Mouse (Mus musculus) urinary bladder, postnatal 14 days (tissue): ENCODE measurements around the gene Masp1.
A peak's percentile ranks its signal among the peaks of the same experiment; 100 is the strongest.

ENCODE experiments used
- DNase-seq: peaks from one replicate; pipeline ENCODE4 v3.0.0; 2021; ENCODE audit warnings: low spot score

The Masp1 gene

DNA sequence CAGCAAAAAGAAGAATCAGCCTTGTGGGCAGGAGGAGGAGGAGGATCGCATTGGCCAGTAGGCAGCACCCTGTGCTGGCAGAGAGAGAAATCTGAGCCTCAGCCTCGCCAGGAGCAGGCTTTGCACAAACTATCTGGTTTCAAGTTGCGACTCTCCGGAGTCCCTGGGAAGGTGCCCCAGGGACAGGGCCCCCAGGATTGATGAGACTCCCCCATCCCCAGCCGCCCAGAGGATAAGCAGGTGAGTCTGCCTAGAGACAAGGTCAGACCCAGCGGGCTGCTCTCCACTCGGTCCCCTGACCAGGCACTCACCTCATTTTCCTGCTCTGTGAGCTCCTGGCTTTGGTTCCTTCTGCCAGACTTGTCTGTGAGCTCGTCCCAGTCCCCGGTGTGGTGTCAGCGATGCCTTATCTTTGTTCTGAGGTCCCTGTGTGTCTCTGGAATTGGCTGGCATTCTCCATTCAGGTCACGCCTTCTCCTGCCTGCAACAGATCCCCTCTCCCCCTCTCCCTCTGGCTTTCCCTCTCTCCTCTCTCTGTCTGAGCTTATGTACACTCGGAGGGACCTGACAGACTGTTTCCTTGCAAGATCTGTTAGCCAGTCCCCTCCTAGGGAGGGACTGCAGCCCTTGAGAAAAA lies at the start of gene Masp1, which contains the start of gene Rtp4:
TSS of gene Masp1 (minus strand) at position 581 of the 637 bp plus-strand sequence.
TSS of gene Rtp4 (plus strand) at position 57 of the 637 bp plus-strand sequence.
- no peak for DNase-seq

DNA sequence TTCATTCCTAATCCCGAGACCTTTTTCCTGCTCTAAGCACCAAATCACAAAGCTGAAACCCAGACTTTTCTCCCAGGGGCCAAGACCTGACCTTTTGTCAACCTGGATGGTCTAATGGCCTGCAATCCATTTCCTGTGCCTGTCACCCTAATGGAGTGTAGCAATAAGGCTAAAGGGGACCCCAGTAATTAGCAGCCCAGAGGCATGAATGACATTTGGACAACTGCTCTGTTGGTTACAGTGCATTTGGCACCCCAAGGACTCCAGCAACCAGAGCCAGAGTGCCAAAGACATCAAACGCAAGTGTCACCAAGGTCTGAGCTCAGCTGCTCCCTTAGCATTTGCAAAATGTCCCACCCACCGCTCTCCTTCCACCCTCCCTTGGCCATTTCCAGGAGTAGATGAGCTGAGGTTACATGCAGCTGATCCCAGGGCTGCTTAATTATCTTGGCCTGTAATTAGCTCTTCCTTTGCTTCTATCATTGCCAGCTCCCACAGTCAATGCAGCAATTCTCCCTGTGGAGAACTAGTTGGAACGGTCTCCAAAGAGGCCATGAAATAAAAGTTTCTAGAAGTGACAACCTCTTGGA lies 47.8 kb upstream of the Masp1 start:
- no peak for DNase-seq

DNA sequence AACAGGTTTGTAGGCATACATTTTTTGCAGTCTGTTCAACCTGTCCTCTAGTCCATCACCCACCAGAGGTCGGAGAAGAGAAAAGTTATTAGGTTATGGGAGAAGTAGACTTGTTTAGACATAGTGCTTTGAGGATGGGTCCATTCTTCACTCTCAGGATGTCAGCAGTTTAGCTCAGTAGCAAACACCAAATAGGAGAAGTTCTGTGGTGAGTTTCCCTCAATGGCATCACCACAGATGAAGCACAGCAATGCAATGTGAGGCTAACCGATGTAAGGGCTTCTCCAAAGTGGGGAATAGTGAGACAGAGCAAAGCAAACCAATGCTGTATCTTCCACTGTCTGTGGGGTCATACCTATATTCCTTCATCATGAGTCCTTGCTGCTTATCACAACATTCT lies 37.1 kb upstream of the Masp1 start:
- DNase-seq, result no peak

DNA sequence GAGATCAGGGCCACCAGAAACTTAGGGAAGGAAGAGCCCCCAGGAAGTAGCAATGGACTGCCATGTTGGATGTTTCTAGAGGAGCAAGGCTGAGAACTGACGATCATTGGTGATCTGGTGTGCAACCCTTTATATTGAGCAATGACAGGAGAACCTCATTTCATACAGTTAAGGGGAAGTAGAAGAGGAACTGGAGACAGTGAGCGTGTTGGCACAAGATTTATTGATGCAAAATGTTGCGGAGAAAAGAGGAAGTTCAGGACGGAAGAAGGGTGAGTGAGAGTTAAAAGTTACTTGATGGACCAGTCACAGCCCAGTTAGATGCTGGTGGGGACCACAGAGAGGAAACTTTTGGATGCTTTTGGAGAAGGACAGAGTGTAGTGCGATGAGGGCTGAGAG lies 36.6 kb upstream of the Masp1 start:
- no peak for DNase-seq

DNA sequence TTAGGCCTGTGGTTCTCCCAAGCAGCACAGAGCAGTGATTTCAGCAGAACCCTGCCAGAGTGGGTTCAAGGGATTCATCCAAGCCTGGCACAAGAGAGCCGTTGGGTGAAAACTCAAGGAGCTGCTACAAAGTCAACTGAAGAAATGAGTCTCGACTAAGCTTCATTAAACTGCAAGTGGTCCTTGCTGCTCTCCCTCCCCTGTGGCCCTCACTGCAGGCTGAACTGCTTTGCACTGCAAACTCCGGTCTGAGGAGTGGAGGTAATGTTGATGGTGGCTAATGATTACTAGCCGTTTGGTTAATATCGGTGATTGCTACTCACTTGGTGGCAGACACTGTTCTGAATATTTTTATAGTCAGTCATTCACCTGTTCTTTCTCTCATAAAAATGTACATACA lies 34.1 kb upstream of the Masp1 start:
- no peak for DNase-seq

DNA sequence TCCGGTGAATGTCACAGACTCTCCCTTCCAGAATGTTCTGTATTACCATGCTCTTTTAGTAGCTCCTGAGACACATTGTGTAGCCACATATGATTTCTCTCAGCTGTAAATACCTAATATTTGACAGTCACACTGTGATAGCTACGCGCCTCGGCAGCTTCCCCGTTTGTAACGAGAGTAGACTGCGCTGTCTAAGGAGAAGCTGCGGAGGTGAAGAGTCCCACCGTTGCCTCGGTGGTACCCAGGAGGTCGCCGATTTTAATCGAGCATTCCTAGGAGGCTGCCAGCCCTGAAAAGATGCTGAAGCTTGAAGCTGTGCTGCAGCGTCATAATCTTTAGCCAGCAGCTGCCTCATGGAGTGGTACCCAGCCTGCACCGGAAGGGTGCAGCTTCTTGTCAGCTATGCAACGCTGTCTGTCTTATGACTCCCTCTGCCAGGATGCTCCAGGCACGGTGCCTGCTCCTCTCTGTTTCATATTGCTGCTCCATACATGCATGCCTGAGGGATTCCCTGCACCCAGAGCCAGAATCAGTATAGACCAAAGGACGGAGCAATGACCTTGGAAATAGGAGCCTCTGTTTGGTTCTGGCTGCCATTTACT lies 30.5 kb upstream of the Masp1 start:
- DNase-seq, result no peak

DNA sequence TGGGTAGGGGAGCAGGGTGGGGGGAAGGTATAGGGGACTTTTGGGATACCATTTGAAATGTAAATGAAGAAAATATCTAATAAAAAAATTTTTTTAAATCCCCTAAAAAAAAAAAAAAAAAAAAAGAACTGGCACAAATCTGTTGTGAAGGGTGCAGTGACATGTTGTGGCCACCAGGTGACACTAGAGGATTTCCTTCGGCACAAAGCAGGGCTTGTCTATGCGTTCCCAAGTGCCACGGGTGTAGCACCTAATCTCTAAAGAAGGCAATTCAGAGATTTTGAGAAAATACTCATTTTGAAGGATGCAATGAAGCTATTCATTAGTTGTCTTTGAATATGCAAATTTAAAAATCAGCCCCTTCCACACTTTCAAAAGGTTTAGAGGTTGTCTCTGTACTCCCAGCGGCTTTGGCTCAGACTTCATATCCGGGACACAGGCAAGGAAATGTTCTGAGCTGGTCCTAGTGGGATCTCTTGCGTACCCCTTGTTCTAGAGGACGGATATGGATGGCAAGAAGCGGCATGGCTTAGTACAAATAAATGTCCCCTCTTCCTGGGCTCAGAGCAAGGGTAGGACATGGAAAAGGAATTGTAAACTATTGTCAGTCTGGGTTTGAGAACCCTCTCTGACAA lies 29.8 kb upstream of the Masp1 start:
- peak; percentile 60 for DNase-seq

DNA sequence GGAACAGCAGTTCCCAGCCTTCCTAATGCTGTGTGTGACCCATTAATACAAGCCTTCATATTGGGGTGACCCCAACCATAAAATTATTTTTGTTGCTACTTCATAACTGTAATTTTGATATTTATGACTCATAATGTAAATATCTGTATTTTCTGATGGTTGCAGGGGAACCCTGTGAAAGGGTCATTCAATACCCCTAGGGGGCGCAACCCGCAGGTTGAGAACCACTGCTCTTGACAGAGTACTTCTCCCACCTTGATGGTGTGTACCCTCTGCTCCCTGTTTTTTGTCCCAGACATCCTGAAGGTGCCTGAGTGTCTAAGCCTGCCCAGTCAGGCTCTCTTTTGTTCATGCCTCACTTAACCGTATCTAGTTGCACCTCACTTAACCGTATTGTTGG lies 27.2 kb upstream of the Masp1 start:
- DNase-seq, result no peak

DNA sequence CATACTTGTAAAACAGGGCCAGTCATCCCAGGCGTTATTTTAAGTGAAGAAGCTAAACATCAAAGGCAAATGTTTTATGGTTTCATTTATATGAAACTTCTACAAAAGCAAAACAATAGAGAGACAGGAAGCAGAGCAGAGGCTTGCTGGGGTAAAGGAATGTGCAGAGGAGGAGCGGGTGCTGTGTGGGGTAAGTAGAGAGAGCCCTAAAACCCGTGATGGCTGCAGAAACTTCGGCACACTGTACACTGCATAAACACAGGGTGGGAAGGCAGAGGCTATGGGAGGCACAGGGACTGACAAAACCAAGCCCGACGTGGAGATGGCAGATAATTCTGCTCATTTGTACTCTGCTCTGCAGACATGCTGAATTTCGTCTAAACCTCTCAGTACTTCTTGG lies 23.7 kb upstream of the Masp1 start:
- DNase-seq, result no peak

DNA sequence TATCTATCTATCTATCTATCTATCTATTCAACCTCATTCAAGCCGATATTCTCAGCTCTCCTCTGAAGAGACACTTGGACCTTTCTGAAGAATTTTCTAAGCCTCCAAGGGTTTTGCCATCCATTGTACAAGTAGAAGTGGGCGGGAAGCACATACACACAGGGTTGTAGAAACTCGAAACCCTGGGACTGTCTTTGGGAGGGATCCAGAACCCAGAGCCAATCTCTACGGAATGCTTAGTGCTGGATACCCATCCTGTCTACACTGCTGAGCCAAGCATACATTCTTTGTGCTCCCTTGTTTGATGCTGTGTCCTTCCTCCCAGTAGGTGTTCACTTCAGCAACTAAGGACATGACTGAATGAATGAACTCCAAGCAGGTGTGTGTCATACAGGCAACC lies 22.3 kb upstream of the Masp1 start:
- DNase-seq, result no peak

DNA sequence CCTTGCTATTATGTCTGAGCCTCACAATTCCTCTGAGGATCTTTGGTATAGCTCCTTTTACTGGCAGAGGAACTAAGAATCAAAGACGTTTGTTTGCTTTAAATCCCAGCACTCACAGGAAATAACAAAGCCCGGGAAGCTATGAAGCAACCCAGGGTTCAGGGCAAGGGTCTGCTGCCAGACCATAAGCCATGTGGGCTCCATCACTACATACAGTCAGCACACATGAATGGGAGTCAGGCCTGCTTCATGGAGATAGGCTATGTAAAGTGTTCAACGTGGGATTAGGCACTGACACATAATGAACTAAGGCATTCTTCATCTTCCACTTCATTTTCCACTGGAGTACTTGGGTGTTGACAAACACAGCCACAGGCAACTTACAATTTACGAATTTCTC lies 20.4 kb upstream of the Masp1 start:
- DNase-seq, result no peak

DNA sequence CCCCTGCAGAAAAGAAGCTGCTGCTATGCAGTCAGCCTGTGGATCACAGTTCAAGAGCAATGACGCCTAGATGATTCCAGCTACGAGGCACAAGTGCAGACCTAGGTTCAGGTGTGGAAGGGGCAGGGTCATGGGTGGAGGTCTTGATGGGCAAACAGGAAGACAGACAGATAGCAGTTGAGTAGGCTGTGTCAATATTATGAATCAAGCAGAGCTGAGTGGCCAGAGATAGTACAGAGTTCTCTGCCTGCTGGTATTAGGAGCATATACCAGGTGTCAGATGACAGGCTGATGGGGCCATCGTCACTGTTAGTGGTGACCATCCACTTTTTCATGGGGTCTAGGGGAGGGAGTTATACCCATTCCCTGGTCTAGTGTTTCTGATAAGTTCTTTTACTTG lies 13.1 kb upstream of the Masp1 start:
- DNase-seq, result no peak

DNA sequence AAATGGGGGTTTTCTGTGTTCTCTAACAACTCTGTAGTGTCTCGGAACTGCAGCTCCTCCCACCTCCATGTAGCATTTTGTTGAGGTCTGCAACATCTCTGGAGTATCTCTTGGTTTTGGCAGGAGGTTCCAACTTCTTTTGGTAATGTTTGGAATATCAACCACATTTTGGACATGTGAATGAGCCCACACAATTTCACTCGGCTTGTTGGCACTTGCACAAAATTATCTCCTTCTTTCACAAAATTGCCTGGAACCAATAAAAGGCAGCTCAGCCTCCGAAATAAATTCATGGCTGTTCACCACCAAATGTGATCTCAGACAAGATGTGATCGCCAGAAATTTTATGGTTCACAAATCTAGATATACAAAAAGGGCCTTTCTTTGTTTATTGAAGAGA lies 8.6 kb upstream of the Masp1 start:
- DNase-seq, result no peak

DNA sequence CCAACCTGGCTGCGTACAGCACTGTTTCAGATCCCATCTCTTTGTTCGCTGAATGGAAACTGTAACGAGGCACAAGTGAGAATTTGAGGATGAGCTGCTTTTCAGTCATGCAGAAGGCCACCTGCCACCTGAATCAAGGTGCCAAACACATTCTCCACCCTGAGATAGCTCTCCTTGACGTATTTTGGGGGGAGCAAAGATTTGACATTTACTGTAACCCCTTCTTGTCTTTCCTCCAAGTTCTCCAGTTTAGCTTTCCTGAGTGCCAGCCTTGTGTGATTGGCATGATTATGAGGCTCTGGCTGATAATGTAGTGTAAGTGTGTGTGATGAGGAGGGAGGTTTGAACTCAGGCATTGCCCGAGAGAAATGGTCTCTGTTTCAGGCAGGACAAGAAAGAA lies 1.5 kb upstream of the Masp1 start:
- DNase-seq, result no peak

DNA sequence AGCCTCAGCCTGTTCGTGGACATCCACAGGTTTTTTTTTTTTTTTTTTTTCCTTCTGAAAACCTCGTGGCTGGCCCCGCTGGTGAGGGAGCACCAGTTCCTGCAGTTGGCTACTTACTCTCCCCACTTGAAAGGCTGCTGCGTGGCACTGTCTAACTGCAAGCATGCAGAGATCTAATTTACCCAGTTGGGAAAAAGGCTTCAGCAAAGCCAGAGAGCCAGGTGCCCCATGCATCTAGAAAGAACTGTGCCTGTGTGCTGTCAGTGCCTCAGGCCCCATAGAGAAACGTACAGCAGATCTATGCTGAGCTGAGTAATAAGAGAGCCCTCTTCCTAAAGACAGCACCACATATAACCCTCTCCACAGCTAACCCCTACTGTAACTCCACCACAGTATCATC lies 477 bp upstream of the Masp1 start:
- DNase-seq, result no peak

DNA sequence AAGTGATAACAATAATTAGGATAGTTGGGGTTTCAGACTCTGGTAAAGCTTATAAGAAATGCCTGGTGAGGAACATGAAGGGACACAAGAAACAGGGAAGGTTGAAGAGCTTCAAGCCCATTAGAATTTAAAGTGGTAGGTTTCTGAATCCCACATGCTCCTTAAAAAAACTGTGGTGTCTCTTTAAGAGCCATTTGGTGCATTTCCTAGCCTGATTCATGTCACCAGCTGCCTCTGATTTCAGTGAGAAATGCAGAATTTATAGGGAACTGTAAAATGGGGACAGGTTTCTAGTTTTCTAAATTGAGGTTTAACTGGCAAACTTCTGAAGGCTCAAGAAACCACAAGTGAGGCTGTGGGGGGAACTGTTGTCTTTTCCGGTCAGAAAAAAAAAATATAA lies 844 bp downstream of the Masp1 start:
- no peak for DNase-seq

DNA sequence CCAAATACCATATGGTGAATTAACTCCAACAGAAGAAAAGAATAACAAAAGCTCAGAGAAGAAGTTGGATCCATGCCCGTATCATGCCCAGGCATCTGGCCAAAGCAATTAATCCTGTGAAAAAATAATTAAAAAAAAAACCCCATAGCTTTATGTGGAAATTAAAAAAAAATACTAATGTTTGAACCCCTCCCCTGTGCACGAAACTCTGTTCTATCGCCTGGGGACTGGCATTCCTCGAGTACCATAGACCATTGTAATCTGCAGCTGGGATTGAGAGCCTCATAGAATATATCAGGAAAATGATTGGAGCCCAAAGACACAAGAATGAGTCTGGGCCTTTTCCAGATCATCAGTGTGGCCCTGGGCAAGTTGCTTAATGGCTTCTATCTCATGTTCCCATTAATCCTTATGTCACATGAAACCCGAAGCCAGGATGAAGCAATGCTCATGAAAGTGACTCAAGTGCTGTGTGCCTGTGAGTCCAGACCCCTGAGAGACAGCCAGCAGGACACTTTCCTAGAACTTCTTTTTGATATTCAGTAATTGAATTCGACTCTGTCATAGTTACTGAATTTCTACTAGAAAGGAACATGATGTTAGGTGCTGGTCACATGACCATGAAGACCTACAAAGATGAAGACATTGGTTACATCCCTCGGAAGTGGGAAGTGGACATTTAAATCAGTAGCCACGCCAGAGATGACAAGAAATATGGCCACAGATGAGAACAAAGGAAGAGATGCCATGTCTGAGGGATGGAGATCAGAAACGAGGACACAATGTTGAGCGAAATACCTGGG lies 1.8 kb downstream of the Masp1 start:
- DNase-seq, result no peak

DNA sequence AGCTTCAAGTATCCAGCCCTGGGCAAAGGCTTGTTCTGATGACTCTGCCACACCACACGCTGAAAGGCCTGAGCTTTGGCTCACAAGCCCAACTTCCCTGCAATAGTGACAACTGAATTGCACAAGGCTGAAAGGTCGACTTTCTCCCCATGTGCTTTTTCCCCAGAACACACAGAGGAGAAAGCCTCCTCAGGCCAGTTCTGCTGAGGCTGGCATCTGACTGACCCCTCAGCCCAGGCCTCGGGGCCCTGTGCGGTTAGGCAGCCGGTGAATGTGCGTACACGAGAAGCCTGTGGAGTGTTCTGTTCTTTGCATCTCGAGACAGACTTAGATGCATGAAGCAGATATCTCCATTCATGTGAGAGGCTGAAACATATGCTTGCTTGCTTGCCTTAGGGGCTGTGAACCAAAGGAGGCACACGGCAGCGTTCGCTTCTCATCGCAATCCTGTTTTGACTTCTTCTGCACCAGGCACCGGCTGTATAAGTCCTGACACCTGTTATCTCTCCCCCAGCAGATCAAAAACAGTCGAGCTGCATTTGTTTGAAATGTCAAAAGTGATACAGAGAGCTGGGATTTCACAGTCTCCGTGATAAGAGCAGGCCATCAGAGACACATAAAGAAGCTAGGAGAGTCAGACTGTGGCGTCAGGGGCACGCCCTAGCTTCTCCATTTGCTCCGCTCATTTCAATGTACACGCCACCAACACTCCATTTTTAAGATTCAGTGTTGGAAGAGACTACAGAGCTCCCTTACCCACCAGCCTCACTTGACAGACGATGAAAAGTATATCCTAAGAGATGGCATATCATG lies 2.7 kb downstream of the Masp1 start:
- DNase-seq, result no peak

DNA sequence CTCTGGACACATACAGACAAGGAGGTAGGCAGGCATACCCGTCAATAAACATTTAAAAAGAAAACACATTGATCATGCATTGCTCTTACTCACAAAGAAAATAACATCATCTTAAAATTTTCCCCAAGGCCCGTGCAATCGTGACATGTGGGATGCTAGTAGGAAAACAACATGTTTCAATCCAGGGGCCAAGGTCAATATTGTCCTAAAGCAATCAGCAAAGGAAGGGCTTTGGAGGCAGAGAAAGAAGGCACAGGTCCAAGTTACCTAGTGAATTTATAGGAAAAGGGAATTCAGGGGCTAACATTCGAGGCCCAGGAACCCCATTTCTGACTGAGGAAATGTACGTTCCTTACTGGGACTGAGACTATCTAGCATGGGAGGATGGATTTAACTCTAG lies 3.4 kb downstream of the Masp1 start:
- no peak for DNase-seq

DNA sequence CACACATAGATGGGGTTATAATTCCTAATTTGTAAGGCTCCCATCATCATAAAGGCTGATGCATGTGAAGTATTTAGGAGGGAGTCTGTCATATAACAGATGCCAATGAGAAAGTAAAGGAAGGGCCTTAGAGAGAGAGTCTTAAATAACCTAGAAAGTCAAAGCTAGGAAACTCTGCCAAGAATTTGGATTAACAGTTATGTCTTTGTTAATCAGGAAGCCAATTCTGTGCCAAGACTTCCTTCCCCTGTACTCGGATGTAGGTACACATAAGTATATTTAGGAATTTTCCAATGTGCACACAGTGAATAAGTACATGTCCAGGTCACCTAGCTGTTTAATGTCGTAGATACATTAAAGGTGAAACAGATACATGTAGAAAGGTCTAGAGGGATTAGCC lies 4.0 kb downstream of the Masp1 start:
- DNase-seq, result no peak

DNA sequence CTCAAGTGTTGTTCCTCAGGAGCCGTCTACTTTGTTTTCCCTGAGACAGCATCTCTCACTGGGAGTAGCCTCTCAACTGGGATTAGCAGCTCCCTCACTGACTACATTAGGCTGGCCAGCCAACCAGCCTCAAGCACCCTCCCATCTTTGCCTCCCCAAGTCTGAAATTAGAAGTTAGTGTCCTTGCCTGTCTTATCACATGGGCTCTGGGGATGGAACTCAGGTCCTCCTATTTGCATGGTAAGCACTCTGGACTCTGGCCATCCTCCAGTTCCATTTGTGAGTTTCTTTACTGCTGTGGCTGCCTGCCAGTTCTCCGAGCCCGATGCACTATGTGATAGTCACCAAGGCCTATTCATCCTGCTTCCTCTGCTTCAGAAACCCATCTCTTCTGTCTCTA lies 4.8 kb downstream of the Masp1 start:
- DNase-seq, result peak; percentile 66

DNA sequence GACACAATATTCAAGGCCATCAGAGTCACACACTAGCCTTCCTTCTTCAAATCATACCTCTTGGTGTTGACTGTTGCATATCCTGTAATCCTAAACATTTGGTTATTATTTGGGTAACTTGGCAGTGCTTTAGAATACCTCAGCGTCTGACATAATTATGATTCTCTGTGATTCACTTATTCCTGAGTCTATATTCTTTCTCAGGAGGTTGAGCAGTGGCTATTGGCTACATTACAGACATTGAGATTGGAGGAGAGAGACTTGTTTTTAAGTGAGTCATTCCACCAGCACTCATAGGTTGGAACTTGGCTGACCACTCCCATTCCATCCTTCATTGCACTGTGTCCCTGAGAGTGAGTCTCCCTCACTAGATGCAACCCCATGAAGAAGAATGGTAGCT lies 7.2 kb downstream of the Masp1 start:
- no peak for DNase-seq
